Mouse (Mus musculus) erythroblast, embryonic 14.5 days (primary cell): ENCODE measurements around the gene Hapln3.

Source experiments
- GATA1 ChIP-seq: IDR thresholded peaks from 2 replicates; pipeline ENCODE4 v1.6.1; 2012; ENCODE audit warnings: low read length, inconsistent platforms, mixed read lengths
- TAL1 ChIP-seq: IDR thresholded peaks from 3 replicates; pipeline ENCODE4 v1.6.1; 2012; ENCODE audit warnings: low read length, inconsistent platforms, mixed read lengths

DNA sequence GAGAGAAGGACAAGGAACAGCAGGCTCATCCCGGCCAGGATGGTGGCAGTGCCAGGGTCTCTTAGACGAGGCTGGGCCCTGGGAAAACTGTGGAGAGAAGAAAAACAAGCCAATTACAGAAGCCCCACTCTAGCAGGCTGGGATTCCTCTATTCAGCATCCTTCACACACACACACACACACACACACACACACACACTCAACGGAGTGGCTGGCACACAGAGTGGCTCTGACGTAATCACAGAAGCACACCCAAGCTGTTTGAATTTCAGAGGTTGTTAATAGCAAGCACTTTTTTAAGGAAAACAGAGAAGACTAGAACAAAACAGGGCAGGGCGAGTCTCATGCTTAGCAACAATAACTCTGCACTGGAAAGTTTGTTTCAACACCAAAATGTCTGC lies 7.4 kb downstream of the Hapln3 start:
- TF ChIP-seq GATA1 (no peak), TAL1 (no peak)
